Mouse (Mus musculus) liver, embryonic 16.5 days (tissue): ENCODE results near the gene Nol4l. TPM values are rescaled to one million over a fixed set of nuclear protein-coding genes. Genes with fewer than 3 reads are reported as not detected.

Experiments used
- ATAC-seq: fragments of 200-750 bp; cut with Nextera tagmentation; 2 replicates; pipeline ENCODE4 v1.8.0; 2017; ENCODE audit warnings: low read depth, mild to moderate bottlenecking, moderate number of reproducible peaks, moderate library complexity
- H3K27ac ChIP-seq: fragments of 300-500 bp; sonication (generic); 2 replicates; pipeline ENCODE4 v1.5.1; 2014; ENCODE audit warnings: mild to moderate bottlenecking, low read length
- H3K27me3 ChIP-seq: fragments of 300-500 bp; sonication (generic); 2 replicates; pipeline ENCODE4 v1.6.1; 2014; ENCODE audit warnings: low read depth, low read length, mixed read lengths; ENCODE audit not compliant: control insufficient read depth, insufficient read depth
- H3K36me3 ChIP-seq: fragments of 300-500 bp; sonication (generic); 2 replicates; pipeline ENCODE4 v1.6.1; 2014; ENCODE audit warnings: mild to moderate bottlenecking; ENCODE audit not compliant: control insufficient read depth, insufficient read depth
- H3K4me1 ChIP-seq: fragments of 300-500 bp; sonication (generic); 2 replicates; pipeline ENCODE4 v1.6.1; 2014; ENCODE audit warnings: low read depth, low read length, mixed read lengths; ENCODE audit not compliant: control insufficient read depth
- H3K4me2 ChIP-seq: fragments of 300-500 bp; sonication (generic); 2 replicates; pipeline ENCODE4 v1.6.1; 2014; ENCODE audit warnings: low read depth, low read length, mixed read lengths
- H3K4me3 ChIP-seq: fragments of 300-500 bp; sonication (generic); 2 replicates; pipeline ENCODE4 v1.5.1; 2014; ENCODE audit warnings: low read depth, mild to moderate bottlenecking, low read length
- H3K9ac ChIP-seq: fragments of 300-500 bp; sonication (generic); 2 replicates; pipeline ENCODE4 v1.6.1; 2014; ENCODE audit warnings: low read depth, low read length
- H3K9me3 ChIP-seq: fragments of 300-500 bp; sonication (generic); replicated peaks from 2 replicates; pipeline ENCODE4 v1.6.1; 2016; ENCODE audit warnings: low read length; ENCODE audit not compliant: control insufficient read depth
- WGBS: fragments of 180-500 bp; shearing (Covaris S2); extraction: QIAGEN DNeasy Blood & Tissue Kit; methylation state at CpG from one replicate; pipeline ENCODE4 v1.1.7; 2014; ENCODE audit not compliant: insufficient replicate concordance; 5-methylcytosine and 5-hydroxymethylcytosine counted together
- polyA plus RNA-seq: library from polyadenylated mRNA; unstranded; fragments of >200 nt; fragmentation: Nextera tagmentation; extraction: Ambion mirVana; gene quantifications from 2 replicates; pipeline ENCODE4 v1.2.1, GENCODE M21; 2015

The Nol4l gene
- polyA plus RNA-seq, 1 experiment from 2014 or later = 4.3 TPM

DNA sequence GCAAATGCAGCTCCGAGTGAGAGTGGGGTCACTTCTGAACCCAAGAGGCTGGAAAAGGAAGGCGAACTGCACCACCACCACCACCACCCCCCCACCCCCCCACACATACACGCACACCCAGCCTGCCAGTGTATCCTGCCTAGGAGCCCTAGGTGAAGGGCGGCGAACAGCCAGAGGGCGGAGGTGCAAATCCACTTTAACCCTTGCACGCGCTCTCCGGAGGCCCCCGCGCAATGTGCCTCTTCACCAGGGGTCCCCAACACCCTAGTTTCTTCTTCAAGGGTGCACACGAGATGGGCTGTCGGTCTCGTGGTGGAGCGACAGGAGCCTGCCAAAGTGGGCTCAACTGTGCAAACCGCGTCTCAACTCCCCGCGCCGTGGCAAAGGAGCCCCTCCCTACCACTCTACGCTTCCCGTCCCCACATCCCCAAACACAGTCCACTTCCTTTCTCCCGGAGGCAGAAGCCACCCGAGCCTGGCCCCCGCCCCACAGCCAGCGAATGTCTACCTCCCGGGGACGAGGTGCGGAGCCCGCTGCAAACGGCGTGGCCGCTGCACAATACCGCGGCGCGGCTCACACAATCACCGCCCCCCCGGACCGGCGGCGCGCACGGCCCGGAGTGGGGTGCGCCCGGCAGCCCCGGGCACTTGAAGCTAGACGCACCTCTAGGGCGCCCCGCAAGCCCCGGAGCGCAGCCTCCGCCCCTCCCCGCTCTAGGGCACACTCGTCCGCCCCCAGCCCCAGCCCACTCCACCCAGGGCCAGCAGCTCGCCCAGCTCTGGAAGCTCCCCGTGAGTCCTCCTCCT, 86.1 kb downstream of the Nol4l start:
- Histone ChIP-seq H3K4me1 (peaks cover 45% of the 10 kb centered on the region), H3K27ac (peak overlapping the region; percentile 86), H3K36me3 (no peaks in the 10 kb centered on the region), H3K9ac (peak overlapping the region; percentile 72), H3K9me3 (no peaks in the 10 kb centered on the region), H3K4me2 (peak overlapping the region; percentile 94), H3K4me3 (peak overlapping the region; percentile 75), H3K27me3 (peaks cover 28% of the 10 kb centered on the region)
- WGBS = under 1% methylated on average over 59 of the region's 59 CpGs
- ATAC-seq = peak; percentile 22

- 41% methylated on average over 5 of the region's 5 CpGs for WGBS
- H3K36me3 ChIP-seq = no peaks in the 10 kb centered on the region
- ATAC-seq = no peak
- peaks cover 51% of the 10 kb centered on the region for H3K4me1 ChIP-seq
- H3K4me2 ChIP-seq = peak overlapping the region; percentile 94
- H3K9me3 ChIP-seq = no peaks in the 10 kb centered on the region
- H3K27ac ChIP-seq = no peak overlapping the region
- H3K9ac ChIP-seq = 0 out of 2 replicates have a peak overlapping the region, but pooled peaks have one; percentile 8
- peaks cover 28% of the 10 kb centered on the region for H3K27me3 ChIP-seq
- H3K4me3 ChIP-seq = peak overlapping the region; percentile 75
Observed at GRCm38 (mm10) chr2:153442720-153443119, 87.1 kb downstream of the Nol4l start.

- Histone ChIP-seq H3K4me2 (no peak overlapping the region), H3K36me3 (no peaks in the 10 kb centered on the region), H3K27me3 (peaks cover 28% of the 10 kb centered on the region), H3K27ac (no peak overlapping the region), H3K9me3 (no peaks in the 10 kb centered on the region), H3K9ac (no peak overlapping the region), H3K4me1 (peaks cover 58% of the 10 kb centered on the region), H3K4me3 (no peak overlapping the region)
- 55% methylated on average over 3 of the region's 3 CpGs for WGBS
- no peak for ATAC-seq
Observed at GRCm38 (mm10) chr2:153441228-153441627, 88.5 kb downstream of the Nol4l start.

GRCm38 (mm10) chr2:153440755-153441154, 89.0 kb downstream of the Nol4l start:
- H3K4me2 ChIP-seq = no peak overlapping the region
- no peak for ATAC-seq
- 62% methylated on average over 2 of the region's 2 CpGs for WGBS
- no peaks in the 10 kb centered on the region for H3K9me3 ChIP-seq
- H3K9ac ChIP-seq = no peak overlapping the region
- H3K4me3 ChIP-seq = no peak overlapping the region
- peak overlapping the region; percentile 14; the same call in 1 of the 2 replicates for H3K27ac ChIP-seq
- peaks cover 2% of the 10 kb centered on the region; the same call in 1 of the 2 replicates for H3K36me3 ChIP-seq
- peaks cover 59% of the 10 kb centered on the region for H3K4me1 ChIP-seq
- H3K27me3 ChIP-seq = peaks cover 26% of the 10 kb centered on the region

GRCm38 (mm10) chr2:153437306-153437659, 92.5 kb downstream of the Nol4l start:
- WGBS = 58% methylated on average over 2 of the region's 2 CpGs
- H3K4me3 ChIP-seq = no peak overlapping the region
- peak overlapping the region; percentile 29 for H3K27ac ChIP-seq
- peaks cover 51% of the 10 kb centered on the region for H3K4me1 ChIP-seq
- H3K9me3 ChIP-seq = no peaks in the 10 kb centered on the region
- no peak overlapping the region for H3K9ac ChIP-seq
- H3K4me2 ChIP-seq = no peak overlapping the region
- no peaks in the 10 kb centered on the region for H3K27me3 ChIP-seq
- H3K36me3 ChIP-seq = peaks cover 2% of the 10 kb centered on the region; the same call in 1 of the 2 replicates
- no peak for ATAC-seq

DNA sequence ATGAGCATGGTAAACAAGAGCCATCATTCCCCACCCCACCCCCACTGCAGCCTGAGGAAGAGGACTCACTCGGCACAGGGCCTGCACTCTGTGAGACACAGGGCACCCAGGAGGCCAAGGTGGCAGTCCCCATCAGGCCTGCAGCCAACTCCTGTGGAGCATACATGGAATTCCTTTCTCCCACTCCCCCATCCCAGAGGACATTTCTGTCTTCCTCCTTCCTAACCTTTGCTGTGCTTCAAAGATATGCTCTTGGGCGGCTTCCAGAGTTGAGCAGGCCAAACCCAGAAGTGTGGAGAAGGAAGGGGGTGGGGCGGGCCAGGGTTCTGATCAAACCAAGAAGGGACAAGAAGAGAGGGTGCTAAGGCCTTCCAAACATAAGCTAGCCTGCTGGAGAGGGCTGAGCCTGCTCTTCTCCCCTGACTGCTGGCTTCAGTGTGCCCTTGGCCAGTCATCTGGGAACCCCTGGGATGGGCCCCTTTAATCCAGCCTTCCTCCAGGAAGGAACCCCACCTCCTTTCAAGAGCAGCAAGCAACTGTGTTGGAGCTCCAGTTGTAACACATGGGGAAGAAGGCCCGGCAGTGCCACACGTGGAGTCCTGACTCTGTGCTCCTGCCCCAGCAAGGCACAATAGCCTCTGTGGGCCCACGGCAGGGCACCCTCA, 93.0 kb downstream of the Nol4l start:
- no peak overlapping the region for H3K4me3 ChIP-seq
- H3K9me3 ChIP-seq = no peaks in the 10 kb centered on the region
- H3K36me3 ChIP-seq = peaks cover 2% of the 10 kb centered on the region; the same call in 1 of the 2 replicates
- WGBS = 56% methylated on average over 6 of the region's 6 CpGs
- H3K27me3 ChIP-seq = no peaks in the 10 kb centered on the region
- ATAC-seq = peak; percentile 23; the same call in 1 of the 2 replicates
- peak overlapping the region; percentile 29 for H3K27ac ChIP-seq
- peaks cover 46% of the 10 kb centered on the region for H3K4me1 ChIP-seq
- no peak overlapping the region for H3K4me2 ChIP-seq
- no peak overlapping the region; the same call in 1 of the 2 replicates for H3K9ac ChIP-seq

- peaks cover 39% of the 10 kb centered on the region for H3K4me1 ChIP-seq
- peak overlapping the region; percentile 72 for H3K27ac ChIP-seq
- H3K27me3 ChIP-seq = no peaks in the 10 kb centered on the region
- no peak overlapping the region for H3K9ac ChIP-seq
- ATAC-seq = peak; percentile 71
- no peak overlapping the region for H3K4me3 ChIP-seq
- WGBS = 73% methylated on average over 9 of the region's 9 CpGs
- no peak overlapping the region; the same call in 1 of the 2 replicates for H3K4me2 ChIP-seq
- peaks cover 2% of the 10 kb centered on the region; the same call in 1 of the 2 replicates for H3K36me3 ChIP-seq
- no peaks in the 10 kb centered on the region for H3K9me3 ChIP-seq
Observed at GRCm38 (mm10) chr2:153434880-153435831, 94.6 kb downstream of the Nol4l start.

- Histone ChIP-seq H3K27me3 (no peaks in the 10 kb centered on the region), H3K27ac (no peak overlapping the region), H3K4me1 (peaks cover 39% of the 10 kb centered on the region), H3K4me2 (no peak overlapping the region), H3K4me3 (no peak overlapping the region), H3K36me3 (peaks cover 2% of the 10 kb centered on the region; the same call in 1 of the 2 replicates), H3K9me3 (no peaks in the 10 kb centered on the region), H3K9ac (no peak overlapping the region)
- 70% methylated on average over 3 of the region's 3 CpGs for WGBS
- ATAC-seq = no peak
Observed at GRCm38 (mm10) chr2:153433859-153434258, 95.9 kb downstream of the Nol4l start.
